Mouse (Mus musculus) neural tube, embryonic 11.5 days (tissue): ENCODE measurements at regions not wholly inside any gene's neighbourhood (a gene's known extent, or its start where the extent isn't known, plus 50 kb on each side); places are given as distances from the start of the nearest gene placed in this dataset.
A peak's percentile ranks its signal among the peaks of the same experiment; 100 is the strongest.

ENCODE experiments used
- ATAC-seq: fragments of 200-750 bp; cut with Nextera tagmentation; 2 replicates; pipeline ENCODE4 v1.8.0; 2017; ENCODE audit warnings: moderate number of reproducible peaks, mild to moderate bottlenecking, moderate TSS enrichment, moderate library complexity; ENCODE audit not compliant: insufficient read depth, low FRiP score, low TSS enrichment
- DNase-seq: peaks from one replicate; pipeline ENCODE4 v3.0.0-alpha.2; 2015; ENCODE audit warnings: low spot score
- H3K27ac ChIP-seq: fragments of 300-500 bp; sonication (generic); 2 replicates; pipeline ENCODE4 v1.5.1; 2014; ENCODE audit warnings: low read depth, mild to moderate bottlenecking, low read length
- H3K27me3 ChIP-seq: fragments of 300-500 bp; sonication (generic); 2 replicates; pipeline ENCODE4 v1.6.1; 2014; ENCODE audit warnings: mild to moderate bottlenecking, low read length, mixed read lengths; ENCODE audit not compliant: control insufficient read depth, insufficient read depth
- H3K36me3 ChIP-seq: fragments of 300-500 bp; sonication (generic); 2 replicates; pipeline ENCODE4 v1.6.1; 2014; ENCODE audit warnings: mild to moderate bottlenecking, low read length, moderate library complexity, mixed read lengths; ENCODE audit not compliant: control insufficient read depth, insufficient read depth
- H3K4me1 ChIP-seq: fragments of 300-500 bp; sonication (generic); 2 replicates; pipeline ENCODE4 v1.6.1; 2014; ENCODE audit warnings: low read length, mixed read lengths; ENCODE audit not compliant: control insufficient read depth, insufficient read depth
- H3K4me2 ChIP-seq: fragments of 300-500 bp; sonication (generic); 2 replicates; pipeline ENCODE4 v1.6.1; 2014; ENCODE audit warnings: low read depth, mild to moderate bottlenecking, moderate library complexity
- H3K4me3 ChIP-seq: fragments of 300-500 bp; sonication (generic); 2 replicates; pipeline ENCODE4 v1.5.1; 2014; ENCODE audit warnings: low read depth, low read length
- H3K9ac ChIP-seq: fragments of 300-500 bp; sonication (generic); 2 replicates; pipeline ENCODE4 v1.6.1; 2014; ENCODE audit warnings: mild to moderate bottlenecking, low read length
- H3K9me3 ChIP-seq: fragments of 300-500 bp; sonication (generic); 2 replicates; pipeline ENCODE4 v1.6.1; 2016; ENCODE audit warnings: low read length; ENCODE audit not compliant: control insufficient read depth
- WGBS: fragments of 180-500 bp; shearing (Covaris S2); extraction: QIAGEN DNeasy Blood & Tissue Kit; methylation state at CpG from one replicate; pipeline ENCODE4 v1.1.7; 2014; 5-methylcytosine and 5-hydroxymethylcytosine counted together

DNA sequence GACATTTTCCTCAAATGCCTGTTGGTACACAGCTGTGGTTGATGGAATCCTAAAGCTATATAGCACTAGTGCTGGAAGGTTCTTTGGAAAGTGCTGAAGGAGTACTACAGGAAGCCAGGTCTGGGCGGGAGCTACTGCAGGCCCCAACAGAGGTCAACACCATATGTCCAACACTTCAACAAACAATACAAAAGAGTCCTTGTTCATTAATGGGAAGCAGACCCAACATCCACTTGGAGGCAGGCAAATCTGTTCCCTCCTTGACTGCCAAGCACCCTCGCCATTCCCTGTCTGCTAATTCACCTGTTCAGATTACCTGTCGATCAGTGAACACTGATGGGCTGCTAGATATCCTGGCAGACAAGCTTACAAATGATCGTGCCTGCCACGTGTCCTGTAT lies 148.4 kb upstream of the Kbtbd8 start:
- no peak overlapping the region for H3K27ac ChIP-seq
- H3K9me3 ChIP-seq, result no peaks in the 10 kb centered on the region
- no peaks in the 10 kb centered on the region for H3K4me1 ChIP-seq
- no peak for ATAC-seq
- H3K4me3 ChIP-seq, result no peak overlapping the region
- 71% methylated on average over 5 of the region's 5 CpGs for WGBS
- no peak overlapping the region for H3K4me2 ChIP-seq
- DNase-seq, result no peak
- H3K36me3 ChIP-seq, result no peaks in the 10 kb centered on the region
- no peaks in the 10 kb centered on the region for H3K27me3 ChIP-seq
- H3K9ac ChIP-seq, result no peak overlapping the region

DNA sequence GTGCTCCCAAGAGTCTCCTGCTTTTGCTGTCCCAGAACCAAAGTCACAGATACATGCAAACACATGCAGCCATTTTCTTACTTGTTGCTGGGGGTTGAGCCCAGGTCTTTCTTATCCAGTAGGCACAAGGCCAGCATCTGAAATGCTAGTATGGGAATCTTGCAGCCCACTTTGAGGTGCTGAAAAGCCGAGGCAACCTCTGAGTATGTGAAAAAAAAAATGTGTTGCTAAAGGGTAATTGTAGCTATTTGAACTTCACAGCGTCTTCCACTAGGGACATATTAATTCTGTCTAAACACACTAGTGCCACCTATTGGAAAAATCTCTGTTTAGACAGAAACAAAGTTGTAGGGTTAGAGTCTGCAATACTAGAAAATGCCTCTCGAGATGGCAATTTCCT lies 150.1 kb upstream of the Kbtbd8 start:
- no peak overlapping the region for H3K27ac ChIP-seq
- ATAC-seq (no peak), DNase-seq (peak; percentile 58)
- no peak overlapping the region for H3K9ac ChIP-seq
- 14% methylated on average over 3 of the region's 3 CpGs for WGBS
- no peaks in the 10 kb centered on the region for H3K9me3 ChIP-seq
- H3K27me3 ChIP-seq, result no peaks in the 10 kb centered on the region
- H3K4me1 ChIP-seq, result no peaks in the 10 kb centered on the region
- no peak overlapping the region for H3K4me3 ChIP-seq
- no peaks in the 10 kb centered on the region for H3K36me3 ChIP-seq
- no peak overlapping the region for H3K4me2 ChIP-seq

DNA sequence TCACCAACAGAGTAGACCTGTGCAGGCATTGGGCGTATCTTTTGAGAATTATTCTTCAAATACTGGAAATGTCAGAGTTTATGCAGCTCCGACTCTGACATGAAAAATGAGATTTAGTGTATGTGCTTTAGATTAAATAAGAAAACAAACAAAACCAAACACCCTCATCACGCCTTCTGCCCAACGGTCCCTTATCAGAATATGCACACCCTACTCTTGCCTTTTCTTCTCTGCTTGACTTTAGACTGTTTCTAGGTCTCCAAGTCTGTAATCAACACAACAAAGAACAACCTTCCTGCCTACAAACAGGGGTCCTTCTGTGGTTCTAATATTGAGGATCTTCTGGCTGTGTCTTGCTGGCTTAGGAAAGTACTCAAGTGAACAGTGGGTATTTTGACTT lies 153.8 kb upstream of the Kbtbd8 start:
- Histone ChIP-seq H3K9me3 (no peaks in the 10 kb centered on the region), H3K4me3 (no peak overlapping the region), H3K36me3 (no peaks in the 10 kb centered on the region), H3K4me2 (no peak overlapping the region), H3K9ac (no peak overlapping the region), H3K27ac (no peak overlapping the region), H3K27me3 (no peaks in the 10 kb centered on the region), H3K4me1 (no peaks in the 10 kb centered on the region)
- ATAC-seq, result no peak
- 85% methylated on average over 4 of the region's 4 CpGs for WGBS
- no peak for DNase-seq

DNA sequence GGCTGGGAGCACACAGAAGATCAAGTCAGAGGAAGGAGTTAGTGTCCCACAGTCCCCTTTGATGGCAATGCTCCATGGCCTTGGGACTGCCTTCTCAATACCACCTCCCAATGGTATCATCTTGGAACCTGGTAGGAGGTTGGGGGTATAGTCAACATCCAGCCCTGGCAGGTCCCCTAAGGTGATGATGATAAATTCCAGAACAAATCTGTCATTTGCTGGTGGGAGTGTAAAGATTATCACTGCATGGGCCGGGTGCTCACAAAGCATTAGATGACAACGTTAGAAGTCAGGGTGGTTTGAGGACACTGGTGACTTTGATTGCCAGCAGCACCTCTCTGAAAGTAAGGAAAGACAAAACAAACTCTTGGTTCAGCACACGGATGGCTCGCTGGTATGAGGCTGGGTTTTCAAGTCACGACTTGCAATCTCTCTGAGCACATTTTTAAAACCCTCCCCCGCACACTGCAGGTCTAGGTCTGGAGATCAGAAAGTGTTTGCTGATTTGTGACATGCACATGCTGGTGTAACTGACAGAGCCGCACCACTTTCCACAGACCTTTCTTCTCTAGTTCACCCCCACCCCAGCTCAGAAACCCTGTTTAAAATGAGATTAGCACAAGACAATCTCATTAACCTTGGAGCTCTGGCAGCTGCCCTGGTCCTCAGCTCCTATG lies 154.5 kb upstream of the Kbtbd8 start:
- Histone ChIP-seq H3K27ac (no peak overlapping the region), H3K4me3 (no peak overlapping the region), H3K36me3 (no peaks in the 10 kb centered on the region), H3K4me2 (no peak overlapping the region), H3K27me3 (no peaks in the 10 kb centered on the region), H3K9ac (no peak overlapping the region), H3K4me1 (no peaks in the 10 kb centered on the region), H3K9me3 (no peaks in the 10 kb centered on the region)
- WGBS, result 67% methylated on average over 7 of the region's 7 CpGs
- no peak for ATAC-seq
- DNase-seq, result no peak

DNA sequence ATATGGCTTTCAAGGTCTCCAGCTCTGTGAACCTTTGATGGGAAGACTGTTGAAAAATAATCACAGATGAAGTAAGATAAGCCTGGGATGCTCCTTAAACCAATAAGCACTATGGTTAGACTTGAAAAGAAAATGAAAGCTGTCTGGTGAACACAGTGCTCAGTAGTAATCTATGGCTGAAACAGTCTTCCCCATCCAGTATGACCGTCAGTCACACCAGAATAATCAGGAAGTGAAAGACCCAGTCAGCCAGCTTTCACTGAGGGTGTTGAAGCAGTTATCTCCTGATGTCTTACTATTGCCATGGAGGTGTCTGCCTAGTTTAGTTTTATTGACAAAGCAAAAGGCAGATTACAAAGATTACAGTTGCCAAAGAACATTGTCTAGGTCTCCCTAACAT lies 155.2 kb upstream of the Kbtbd8 start:
- H3K4me3 ChIP-seq, result no peak overlapping the region
- 83% methylated on average over 1 of the region's 1 CpGs for WGBS

DNA sequence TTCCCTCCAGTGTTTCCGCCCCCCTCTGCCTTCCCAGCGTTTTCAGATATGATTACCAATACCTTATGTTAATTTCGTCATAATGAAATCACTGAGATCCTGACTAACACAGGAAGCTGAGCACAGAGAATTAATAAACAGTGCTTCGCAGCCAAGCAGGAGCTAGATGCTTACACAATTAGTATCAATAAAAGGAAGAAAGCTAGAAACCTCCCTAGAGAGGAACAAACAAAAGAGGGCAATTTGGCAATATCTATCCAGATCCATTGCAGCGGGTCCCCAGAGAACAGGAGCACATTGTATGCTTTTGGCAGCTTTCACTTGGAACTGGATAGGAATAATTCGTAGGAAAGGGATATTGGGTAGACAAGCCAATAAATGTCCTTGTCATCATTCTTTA lies 159.1 kb upstream of the Kbtbd8 start:
- no peaks in the 10 kb centered on the region for H3K36me3 ChIP-seq
- H3K27ac ChIP-seq, result no peak overlapping the region
- H3K4me1 ChIP-seq, result no peaks in the 10 kb centered on the region
- no peak for ATAC-seq
- DNase-seq, result no peak
- whole genome bisulfite sequencing, result 85% methylated on average over 6 of the region's 6 CpGs
- H3K9ac ChIP-seq, result no peak overlapping the region
- H3K4me3 ChIP-seq, result no peak overlapping the region
- no peak overlapping the region for H3K4me2 ChIP-seq
- no peaks in the 10 kb centered on the region for H3K9me3 ChIP-seq
- no peaks in the 10 kb centered on the region for H3K27me3 ChIP-seq

More for the DNA sequence above, 155.2 kb upstream of the Kbtbd8 start:
- Histone ChIP-seq H3K4me2 (no peak overlapping the region), H3K27ac (no peak overlapping the region), H3K4me1 (no peaks in the 10 kb centered on the region), H3K36me3 (no peaks in the 10 kb centered on the region), H3K9me3 (no peaks in the 10 kb centered on the region), H3K9ac (no peak overlapping the region), H3K27me3 (no peaks in the 10 kb centered on the region)
- DNase-seq, result no peak
- no peak for ATAC-seq

DNA sequence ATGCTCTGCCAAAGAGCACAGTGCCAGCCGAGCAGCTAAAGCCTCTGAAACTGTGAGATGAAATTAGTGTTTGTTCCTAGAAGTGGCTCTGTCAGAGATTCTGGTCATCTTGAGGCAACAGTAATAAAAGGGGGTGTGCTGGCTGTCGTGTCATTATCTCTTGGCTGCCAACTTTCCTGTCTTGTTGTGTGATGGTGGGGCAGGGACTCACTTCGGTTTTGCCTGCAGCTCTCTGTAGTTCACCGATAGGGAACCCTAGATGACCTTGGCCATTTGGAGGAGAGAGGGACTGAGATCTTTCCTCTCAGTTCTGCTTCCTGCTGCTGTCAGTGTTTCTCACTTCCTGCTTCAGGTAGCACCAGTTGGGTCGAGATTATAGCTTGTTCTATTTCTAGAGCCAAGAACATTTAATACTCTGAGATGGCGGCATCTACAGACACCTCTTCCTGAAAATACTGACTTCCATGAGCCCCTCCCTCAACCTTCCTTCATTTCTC lies 159.8 kb upstream of the Kbtbd8 start:
- no peaks in the 10 kb centered on the region for H3K27me3 ChIP-seq
- WGBS, result 83% methylated on average over 6 of the region's 6 CpGs
- DNase-seq (no peak), ATAC-seq (no peak)
- H3K27ac ChIP-seq, result no peak overlapping the region
- no peaks in the 10 kb centered on the region for H3K36me3 ChIP-seq
- no peak overlapping the region for H3K4me2 ChIP-seq
- no peaks in the 10 kb centered on the region for H3K4me1 ChIP-seq
- H3K9ac ChIP-seq, result no peak overlapping the region
- H3K9me3 ChIP-seq, result no peaks in the 10 kb centered on the region
- H3K4me3 ChIP-seq, result no peak overlapping the region

DNA sequence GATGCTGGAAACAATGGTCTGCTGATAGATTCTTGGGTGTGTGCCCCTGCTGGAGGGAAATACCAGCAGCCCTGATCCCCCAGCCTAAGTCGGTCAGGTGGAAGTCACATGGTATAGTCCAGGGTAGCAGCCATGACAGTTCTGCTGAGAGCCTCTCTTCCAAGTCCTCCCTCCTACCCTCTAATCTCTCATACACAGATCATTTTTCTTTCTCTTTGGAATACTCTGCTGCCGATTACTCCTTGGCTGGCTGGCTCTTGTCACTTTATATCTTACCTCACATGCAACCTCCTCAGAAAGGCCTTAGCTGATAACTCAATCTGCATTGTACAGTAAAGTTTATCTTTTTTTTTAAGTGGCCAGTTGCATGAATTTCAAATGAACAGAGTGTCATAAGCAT lies 162.5 kb upstream of the Kbtbd8 start:
- Histone ChIP-seq H3K27me3 (no peaks in the 10 kb centered on the region), H3K4me3 (no peak overlapping the region), H3K9ac (no peak overlapping the region), H3K9me3 (no peaks in the 10 kb centered on the region), H3K27ac (no peak overlapping the region), H3K4me1 (no peaks in the 10 kb centered on the region), H3K4me2 (no peak overlapping the region), H3K36me3 (no peaks in the 10 kb centered on the region)
- 91% methylated on average over 2 of the region's 2 CpGs for WGBS
- no peak for DNase-seq
- no peak for ATAC-seq

DNA sequence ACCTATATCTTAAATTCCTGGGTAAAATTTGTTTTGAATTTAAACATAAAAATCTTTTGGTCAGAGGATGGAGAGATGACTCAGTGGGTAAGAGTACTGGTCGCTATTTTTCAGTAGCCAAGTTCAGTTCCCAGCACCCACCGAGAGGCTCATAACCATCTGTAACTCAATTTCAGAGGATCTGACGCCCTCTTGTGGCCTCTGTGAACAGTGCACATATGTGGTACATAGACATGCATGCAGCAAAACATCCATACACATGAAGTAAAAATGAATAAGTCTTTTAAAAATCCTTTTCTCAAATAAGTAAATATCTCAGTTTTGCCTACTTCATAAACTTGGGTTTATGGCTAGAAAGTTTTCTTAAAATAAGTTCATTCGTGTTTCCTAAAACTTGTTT lies 163.4 kb upstream of the Kbtbd8 start:
- Histone ChIP-seq H3K4me3 (no peak overlapping the region), H3K9ac (no peak overlapping the region), H3K36me3 (no peaks in the 10 kb centered on the region), H3K4me2 (no peak overlapping the region), H3K27me3 (no peaks in the 10 kb centered on the region), H3K4me1 (no peaks in the 10 kb centered on the region), H3K9me3 (no peaks in the 10 kb centered on the region), H3K27ac (no peak overlapping the region)
- ATAC-seq (no peak), DNase-seq (no peak)
- WGBS, result 84% methylated on average over 4 of the region's 4 CpGs
